Mouse (Mus musculus) neural tube, embryonic 14.5 days (tissue): ENCODE measurements around the gene Pex14. TPM values are rescaled to one million over a fixed set of nuclear protein-coding genes. Genes with fewer than 3 reads are reported as not detected.

ENCODE experiments used
- ATAC-seq: fragments of 200-750 bp; cut with Nextera tagmentation; 2 replicates; pipeline ENCODE4 v1.8.0; 2017; ENCODE audit warnings: low read depth, mild to moderate bottlenecking, moderate TSS enrichment, moderate library complexity
- H3K27ac ChIP-seq: fragments of 300-500 bp; sonication (generic); 2 replicates; pipeline ENCODE4 v1.5.1; 2014; ENCODE audit warnings: low read depth, mild to moderate bottlenecking, control low read depth, low read length, moderate library complexity, mixed read lengths
- H3K27me3 ChIP-seq: fragments of 300-500 bp; sonication (generic); 2 replicates; pipeline ENCODE4 v1.6.1; 2014; ENCODE audit warnings: low read length; ENCODE audit not compliant: control insufficient read depth, insufficient read depth
- H3K36me3 ChIP-seq: fragments of 300-500 bp; sonication (generic); 2 replicates; pipeline ENCODE4 v1.6.1; 2014; ENCODE audit warnings: low read length, mixed read lengths; ENCODE audit not compliant: control insufficient read depth, insufficient read depth
- H3K4me1 ChIP-seq: fragments of 300-500 bp; sonication (generic); 2 replicates; pipeline ENCODE4 v1.6.1; 2014; ENCODE audit warnings: low read length; ENCODE audit not compliant: control insufficient read depth, insufficient read depth
- H3K4me2 ChIP-seq: fragments of 300-500 bp; sonication (generic); 2 replicates; pipeline ENCODE4 v1.6.1; 2014; ENCODE audit warnings: mild to moderate bottlenecking, low read depth, low read length, control low read depth
- H3K4me3 ChIP-seq: fragments of 300-500 bp; sonication (generic); 2 replicates; pipeline ENCODE4 v1.5.1; 2014; ENCODE audit warnings: low read depth, low read length, control low read depth, mixed read lengths
- H3K9ac ChIP-seq: fragments of 300-500 bp; sonication (generic); replicated peaks from 2 replicates; pipeline ENCODE4 v1.6.1; 2014; ENCODE audit warnings: low read depth, mild to moderate bottlenecking, control low read depth, low read length, mixed read lengths
- H3K9me3 ChIP-seq: fragments of 300-500 bp; sonication (generic); 2 replicates; pipeline ENCODE4 v1.6.1; 2016; ENCODE audit warnings: low read length; ENCODE audit not compliant: control insufficient read depth
- WGBS: fragments of 180-500 bp; shearing (Covaris S2); extraction: QIAGEN DNeasy Blood & Tissue Kit; methylation state at CpG from one replicate; pipeline ENCODE4 v1.1.7; 2014; 5-methylcytosine and 5-hydroxymethylcytosine counted together
- polyA plus RNA-seq: library from polyadenylated mRNA; unstranded; fragments of >200 nt; fragmentation: Nextera tagmentation; extraction: Ambion mirVana; gene quantifications from 2 replicates; pipeline ENCODE4 v1.2.1, GENCODE M21; 2014

Pex14 gene
- polyA plus RNA-seq, 1 experiment from 2014 or later = 40.9 TPM

DNA sequence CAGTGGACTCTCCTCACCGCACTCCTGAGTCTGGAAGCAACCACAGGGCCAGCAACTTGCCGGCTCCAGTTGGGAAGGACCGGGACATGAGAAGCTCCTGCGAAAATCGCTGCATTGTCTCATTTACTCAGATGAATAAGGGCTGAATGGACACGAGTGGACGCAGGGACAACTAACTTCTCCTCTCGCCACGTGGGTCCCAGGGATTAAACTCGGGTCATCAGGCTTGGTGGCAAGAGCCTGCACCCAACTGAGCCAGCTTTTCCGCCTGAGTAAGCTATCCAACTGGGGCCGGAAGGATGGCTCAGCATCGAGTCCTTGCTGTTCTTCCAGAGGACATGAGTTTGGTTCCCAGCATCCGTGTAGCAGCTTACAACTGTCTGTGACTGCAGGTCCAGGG is 126.3 kb downstream of the Pex14 start:
- no peak for ATAC-seq
- Histone ChIP-seq H3K4me2 (no peak overlapping the region), H3K36me3 (no peaks in the 10 kb centered on the region), H3K27ac (no peak overlapping the region), H3K4me3 (no peak overlapping the region), H3K9me3 (no peaks in the 10 kb centered on the region), H3K4me1 (peaks cover 22% of the 10 kb centered on the region), H3K9ac (no peak overlapping the region), H3K27me3 (no peaks in the 10 kb centered on the region)
- 72% methylated on average over 14 of the region's 14 CpGs for WGBS

DNA sequence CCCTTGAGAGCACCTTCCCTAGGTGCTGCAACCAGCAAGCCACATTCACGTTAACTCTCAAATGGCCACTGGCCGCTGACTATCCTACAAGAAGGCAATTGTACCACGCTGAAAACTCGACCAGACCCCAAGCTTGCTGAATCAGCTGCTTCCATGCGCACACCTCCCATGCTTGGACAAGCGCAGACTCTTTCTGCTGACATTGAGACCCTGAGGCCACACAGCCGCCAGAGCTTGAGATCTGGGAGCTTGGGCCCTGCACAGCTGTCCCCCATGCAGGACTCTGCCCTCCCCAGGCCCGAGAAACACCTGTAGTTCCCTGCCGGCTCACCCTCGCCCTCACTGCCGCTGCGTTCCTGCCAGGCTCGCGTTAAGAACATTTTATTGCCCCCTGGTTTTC is 127.0 kb downstream of the Pex14 start:
- Histone ChIP-seq H3K4me3 (no peak overlapping the region), H3K27me3 (no peaks in the 10 kb centered on the region), H3K9ac (no peak overlapping the region), H3K4me1 (peaks cover 18% of the 10 kb centered on the region), H3K36me3 (no peaks in the 10 kb centered on the region), H3K4me2 (no peak overlapping the region), H3K9me3 (no peaks in the 10 kb centered on the region), H3K27ac (no peak overlapping the region)
- 59% methylated on average over 14 of the region's 14 CpGs for WGBS
- no peak for ATAC-seq

DNA sequence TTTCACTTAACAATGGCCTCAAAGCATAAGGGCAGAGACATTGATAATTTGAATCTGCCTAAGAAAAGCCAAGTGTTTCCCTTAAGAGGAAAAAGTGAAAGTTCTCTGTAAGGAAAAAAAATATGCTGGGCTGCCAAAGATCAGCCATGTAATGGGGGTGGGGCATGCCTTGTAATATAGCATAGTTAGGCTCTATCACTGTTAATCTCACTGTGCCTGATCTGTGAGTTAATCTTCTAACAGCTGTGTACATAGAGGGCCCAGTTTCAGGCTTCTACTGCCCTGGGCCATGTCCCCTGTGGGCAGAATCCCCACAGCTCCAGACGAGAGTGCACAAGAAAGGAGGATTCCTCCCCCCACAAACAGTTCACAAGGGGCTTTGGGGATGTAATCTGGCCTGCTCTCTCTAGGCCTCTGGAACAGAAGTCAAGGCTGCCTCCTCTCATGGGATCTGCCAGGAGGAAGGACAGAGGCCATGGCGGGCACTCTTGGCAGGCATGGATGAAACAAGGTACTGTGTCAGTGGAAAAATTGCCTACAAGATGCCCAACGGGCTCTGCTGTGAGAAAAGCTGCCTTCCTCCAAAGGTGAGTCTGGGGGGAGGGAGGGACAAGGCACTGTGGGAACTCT is 127.9 kb downstream of the Pex14 start:
- Histone ChIP-seq H3K4me2 (no peak overlapping the region), H3K4me3 (no peak overlapping the region), H3K36me3 (no peaks in the 10 kb centered on the region), H3K27ac (no peak overlapping the region), H3K4me1 (peaks cover 26% of the 10 kb centered on the region), H3K27me3 (no peaks in the 10 kb centered on the region), H3K9ac (no peak overlapping the region), H3K9me3 (no peaks in the 10 kb centered on the region)
- ATAC-seq = no peak
- 67% methylated on average over 3 of the region's 3 CpGs for WGBS

DNA sequence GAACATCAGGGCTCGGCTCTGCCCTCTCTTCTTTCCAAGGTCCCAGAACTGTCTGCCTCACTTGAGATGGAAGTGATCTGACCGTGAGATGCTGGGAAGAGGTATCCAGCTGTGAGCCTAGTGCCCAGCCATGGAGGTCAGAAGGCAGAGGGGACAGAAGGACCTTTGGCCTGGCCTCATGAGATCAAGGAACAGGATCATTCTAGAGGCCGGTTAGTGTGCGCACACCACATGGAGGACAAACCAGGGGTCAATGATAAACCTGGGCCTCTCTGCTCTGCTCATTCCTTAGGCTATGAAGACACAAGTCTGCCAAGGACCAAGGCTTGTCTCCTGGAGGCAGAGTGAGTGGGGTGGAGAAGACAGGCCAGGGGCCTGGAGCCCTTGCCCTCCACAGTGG is 128.9 kb downstream of the Pex14 start:
- Histone ChIP-seq H3K4me2 (no peak overlapping the region), H3K27ac (no peak overlapping the region), H3K4me3 (no peak overlapping the region), H3K4me1 (peaks cover 29% of the 10 kb centered on the region), H3K9ac (no peak overlapping the region), H3K9me3 (no peaks in the 10 kb centered on the region), H3K36me3 (no peaks in the 10 kb centered on the region), H3K27me3 (no peaks in the 10 kb centered on the region)
- ATAC-seq = no peak
- 83% methylated on average over 4 of the region's 4 CpGs for WGBS

DNA sequence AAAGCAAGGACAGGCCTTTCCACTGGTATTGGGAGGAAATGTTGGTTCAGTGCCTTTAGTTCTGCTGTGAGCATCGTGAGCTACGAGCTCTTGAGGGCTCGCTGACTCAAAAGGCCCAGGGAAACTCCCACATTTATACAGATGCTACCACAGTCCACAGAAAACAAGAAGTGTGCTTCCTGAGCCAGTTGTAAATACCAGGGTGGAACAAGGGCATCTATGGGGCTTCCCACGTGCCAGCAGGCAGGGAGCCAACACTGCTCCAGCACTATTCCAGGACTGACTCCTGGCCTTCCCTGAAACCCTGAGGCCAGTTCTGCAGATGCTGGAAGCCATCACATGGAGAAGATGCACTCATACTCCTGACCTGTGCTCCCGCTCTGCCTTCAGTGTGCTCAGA is 130.1 kb downstream of the Pex14 start:
- no peaks in the 10 kb centered on the region for H3K9me3 ChIP-seq
- no peak overlapping the region for H3K4me3 ChIP-seq
- H3K27me3 ChIP-seq = no peaks in the 10 kb centered on the region
- no peak overlapping the region for H3K4me2 ChIP-seq
- 59% methylated on average over 5 of the region's 5 CpGs for WGBS
- no peak for ATAC-seq
- H3K4me1 ChIP-seq = peaks cover 21% of the 10 kb centered on the region
- no peak overlapping the region for H3K9ac ChIP-seq
- no peak overlapping the region for H3K27ac ChIP-seq
- no peaks in the 10 kb centered on the region for H3K36me3 ChIP-seq

DNA sequence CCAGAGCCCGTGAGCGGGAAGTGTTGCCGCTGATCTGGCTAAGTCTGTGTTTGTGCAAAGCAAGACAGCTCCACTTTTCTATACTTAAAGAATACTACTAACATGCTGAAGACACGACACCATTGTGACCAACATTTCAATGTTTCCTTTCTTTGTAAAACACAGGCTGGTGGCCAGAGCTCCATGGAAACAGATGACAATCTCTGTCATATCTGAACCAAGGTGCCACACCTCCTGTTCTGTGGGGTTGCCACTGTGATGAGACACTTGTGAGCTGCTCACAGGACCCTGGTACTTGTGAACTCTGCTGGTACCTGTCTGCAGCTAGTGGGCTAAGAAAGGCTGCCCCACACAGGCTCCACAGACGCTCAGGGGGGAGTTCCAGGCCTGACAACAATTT is 130.8 kb downstream of the Pex14 start:
- no peak overlapping the region for H3K4me3 ChIP-seq
- no peak overlapping the region for H3K4me2 ChIP-seq
- H3K9ac ChIP-seq = no peak overlapping the region
- no peaks in the 10 kb centered on the region for H3K9me3 ChIP-seq
- no peak overlapping the region; the same call in 1 of the 2 replicates for H3K27ac ChIP-seq
- no peaks in the 10 kb centered on the region for H3K36me3 ChIP-seq
- no peak for ATAC-seq
- peaks cover 19% of the 10 kb centered on the region; the same call in 1 of the 2 replicates for H3K4me1 ChIP-seq
- H3K27me3 ChIP-seq = no peaks in the 10 kb centered on the region
- WGBS = 83% methylated on average over 5 of the region's 5 CpGs

DNA sequence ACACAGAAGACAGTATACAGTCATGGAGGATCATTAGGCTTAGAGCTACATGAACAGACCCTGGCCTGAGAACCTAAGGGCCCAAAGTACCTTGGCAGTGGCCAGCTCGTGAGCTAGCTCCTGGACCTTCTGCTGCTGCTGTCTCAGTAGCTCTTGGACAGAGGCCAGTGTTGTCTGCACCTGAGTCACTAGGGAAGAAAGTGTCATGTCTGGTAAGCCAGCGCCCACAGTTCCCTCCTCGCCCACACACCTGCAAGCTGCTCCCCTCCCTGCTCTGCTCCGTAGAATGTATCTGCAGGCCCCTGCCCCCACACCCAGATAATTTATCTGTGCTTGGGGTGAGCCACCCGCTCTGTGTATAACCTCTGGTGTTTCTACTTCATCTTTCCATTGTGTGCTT is 133.5 kb downstream of the Pex14 start:
- Histone ChIP-seq H3K27me3 (no peaks in the 10 kb centered on the region), H3K4me2 (no peak overlapping the region), H3K27ac (no peak overlapping the region), H3K9ac (no peak overlapping the region), H3K9me3 (no peaks in the 10 kb centered on the region), H3K4me3 (no peak overlapping the region), H3K4me1 (0 out of 2 replicates have a peak, but pooled peaks cover 17% of the 10 kb centered on the region), H3K36me3 (peaks cover 4% of the 10 kb centered on the region; the same call in 1 of the 2 replicates)
- WGBS = 78% methylated on average over 5 of the region's 5 CpGs
- no peak for ATAC-seq

DNA sequence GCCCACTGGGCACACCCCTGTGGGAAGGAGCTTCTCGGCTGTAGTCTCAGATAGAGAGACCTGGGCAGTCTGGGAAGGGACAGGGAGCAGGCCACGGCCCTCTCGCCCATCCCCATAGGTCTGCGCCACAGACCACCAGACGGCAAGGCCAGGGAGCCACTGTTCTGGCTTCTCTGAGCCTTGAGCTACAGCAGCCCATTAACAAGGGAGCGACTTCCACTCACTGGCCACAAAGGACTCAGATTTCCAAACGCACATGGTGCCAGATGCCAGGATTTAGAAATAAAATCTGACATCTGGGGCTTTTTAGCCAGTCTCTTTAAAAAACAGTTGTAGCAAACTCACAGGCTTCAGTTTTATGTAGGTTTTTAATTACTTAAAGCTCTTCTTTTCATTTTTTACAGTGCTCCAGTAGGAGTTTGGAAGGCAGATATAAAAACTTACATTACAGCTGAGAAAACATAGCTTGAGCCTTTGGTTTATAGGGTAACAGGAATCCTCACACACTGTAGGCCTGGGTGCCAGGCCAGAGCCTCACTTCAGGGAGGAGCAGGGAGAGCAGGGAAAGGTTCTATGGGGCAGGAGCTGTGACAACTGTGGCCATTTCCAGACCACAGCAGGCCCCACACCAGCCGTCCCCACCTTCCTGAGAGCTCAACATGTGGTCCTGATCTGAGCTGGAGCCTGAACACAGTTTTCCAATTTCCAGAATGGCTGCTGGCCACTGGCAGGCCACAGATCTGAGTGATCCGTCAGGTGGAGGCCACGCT is 134.9 kb downstream of the Pex14 start:
- Histone ChIP-seq H3K4me2 (no peak overlapping the region), H3K4me3 (no peak overlapping the region), H3K4me1 (0 out of 2 replicates have a peak, but pooled peaks cover 13% of the 10 kb centered on the region), H3K27ac (no peak overlapping the region), H3K36me3 (peaks cover 4% of the 10 kb centered on the region; the same call in 1 of the 2 replicates), H3K9me3 (no peaks in the 10 kb centered on the region), H3K9ac (no peak overlapping the region), H3K27me3 (no peaks in the 10 kb centered on the region)
- WGBS = 78% methylated on average over 10 of the region's 10 CpGs
- no peak for ATAC-seq

DNA sequence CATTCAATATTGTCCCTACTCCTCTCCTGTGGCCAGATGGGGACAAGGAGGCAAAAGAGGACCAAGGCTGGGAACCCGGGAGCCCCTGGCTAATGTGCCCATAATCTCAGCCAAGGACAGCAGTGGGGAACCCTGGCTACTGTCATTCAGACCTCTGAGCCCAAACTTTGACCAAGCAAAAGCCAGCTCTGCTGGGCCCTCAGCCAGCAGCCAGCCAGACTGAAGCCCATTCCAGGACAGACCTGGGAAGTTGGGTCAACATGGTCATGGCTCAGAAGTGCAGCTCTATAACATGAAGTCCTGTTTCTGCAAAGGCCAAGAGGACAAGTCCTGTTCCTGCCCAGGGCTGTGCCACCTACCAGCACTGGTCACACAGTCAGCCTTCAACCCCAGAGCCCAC is 137.6 kb downstream of the Pex14 start:
- Histone ChIP-seq H3K9ac (no peak overlapping the region), H3K27ac (no peak overlapping the region), H3K9me3 (no peaks in the 10 kb centered on the region), H3K36me3 (peaks cover 4% of the 10 kb centered on the region; the same call in 1 of the 2 replicates), H3K4me1 (0 out of 2 replicates have a peak, but pooled peaks cover 7% of the 10 kb centered on the region), H3K4me3 (no peak overlapping the region), H3K4me2 (no peak overlapping the region), H3K27me3 (no peaks in the 10 kb centered on the region)
- ATAC-seq = no peak
- 100% methylated on average over 1 of the region's 1 CpGs for WGBS
